Mouse (Mus musculus) ES-E14 (cell line): ENCODE results near the gene Igsf8. TPM values are rescaled to one million over a fixed set of nuclear protein-coding genes. Genes with fewer than 3 reads are reported as not detected.

ENCODE experiments used
- DNase-seq: peaks from one replicate; pipeline ENCODE4 v3.0.0-alpha.2; 2013; ENCODE audit warnings: low read depth, low spot score
- H3K27ac ChIP-seq: 2 replicates; pipeline ENCODE4 v1.5.1; 2012; ENCODE audit warnings: low read depth, mild to moderate bottlenecking, low read length, moderate library complexity, mixed read lengths; ENCODE audit not compliant: poor library complexity, insufficient read depth, severe bottlenecking
- H3K36me3 ChIP-seq: 2 replicates; pipeline ENCODE4 v1.6.1; 2012; ENCODE audit warnings: mild to moderate bottlenecking, low read length, moderate library complexity, mixed read lengths; ENCODE audit not compliant: control insufficient read depth, poor library complexity, insufficient read depth, severe bottlenecking
- H3K4me1 ChIP-seq, 2 experiments: fragments of 150-350 bp in 1 of 2; sonication (generic) in 1 of 2; 2 replicates each; pipeline ENCODE4 v1.6.1; 2012; ENCODE audit warnings: low read length in 2 of 2, mild to moderate bottlenecking in 1 of 2, mixed read lengths in 1 of 2; ENCODE audit not compliant: control insufficient read depth in 2 of 2, insufficient read depth in 2 of 2, poor library complexity in 1 of 2
- H3K4me3 ChIP-seq, 2 experiments: fragments of 150-350 bp in 1 of 2; sonication (generic) in 1 of 2; 2 replicates each; pipeline ENCODE4 v1.5.1; 2012; ENCODE audit warnings: low read length in 2 of 2, low read depth in 1 of 2, mild to moderate bottlenecking in 1 of 2, mixed read lengths in 1 of 2; ENCODE audit not compliant: insufficient read depth in 1 of 2, poor library complexity in 1 of 2, severe bottlenecking in 1 of 2
- H3K9ac ChIP-seq: 2 replicates; pipeline ENCODE4 v1.6.1; 2012; ENCODE audit warnings: low read depth, mild to moderate bottlenecking, low read length, mixed read lengths; ENCODE audit not compliant: poor library complexity, insufficient read depth, severe bottlenecking
- H3K9me3 ChIP-seq: fragments of 150-350 bp; sonication (generic); 2 replicates; pipeline ENCODE4 v1.6.1; 2012; ENCODE audit warnings: low read depth, mild to moderate bottlenecking, low read length; ENCODE audit not compliant: control insufficient read depth, insufficient read depth
- CHD2 ChIP-seq: IDR thresholded peaks from 2 replicates; pipeline ENCODE4 v1.6.1; 2014; ENCODE audit warnings: mild to moderate bottlenecking, low read depth, low read length, inconsistent platforms
- HCFC1 ChIP-seq: IDR thresholded peaks from 2 replicates; pipeline ENCODE4 v1.6.1; 2012; ENCODE audit warnings: low read length, inconsistent platforms, borderline replicate concordance; ENCODE audit not compliant: insufficient read depth
- MAFK ChIP-seq: IDR thresholded peaks from 2 replicates; pipeline ENCODE4 v1.6.1; 2014; ENCODE audit warnings: mild to moderate bottlenecking, low read depth, low read length, inconsistent platforms; ENCODE audit not compliant: insufficient read depth
- ZC3H11A ChIP-seq: IDR thresholded peaks from 2 replicates; pipeline ENCODE4 v1.6.1; 2012; ENCODE audit warnings: low read depth, mild to moderate bottlenecking, inconsistent platforms, low read length, borderline replicate concordance
- ZNF384 ChIP-seq: IDR thresholded peaks from 2 replicates; pipeline ENCODE4 v1.6.1; 2012; ENCODE audit warnings: low read depth, low read length, inconsistent platforms
- in situ Hi-C, 2 experiments: fragments of 600-800 bp; cut with MboI; formaldehyde crosslinking; loops; one replicate each; pipeline ENCODE4 v1.15.1; 2025; ENCODE audit warnings: low sequenced_read_pairs in 2 of 2, inconsistent platforms in 1 of 2; ENCODE audit not compliant: unreplicated experiment in 2 of 2
- total RNA-seq: library from RNA; depleted of rRNA; stranded (reverse); fragments of 300-350 nt; gene quantifications from 2 replicates; pipeline ENCODE4 v1.2.3, GENCODE M21; 2012

Gene Igsf8
- total RNA-seq, 1 experiment: 43.5 TPM

DNA sequence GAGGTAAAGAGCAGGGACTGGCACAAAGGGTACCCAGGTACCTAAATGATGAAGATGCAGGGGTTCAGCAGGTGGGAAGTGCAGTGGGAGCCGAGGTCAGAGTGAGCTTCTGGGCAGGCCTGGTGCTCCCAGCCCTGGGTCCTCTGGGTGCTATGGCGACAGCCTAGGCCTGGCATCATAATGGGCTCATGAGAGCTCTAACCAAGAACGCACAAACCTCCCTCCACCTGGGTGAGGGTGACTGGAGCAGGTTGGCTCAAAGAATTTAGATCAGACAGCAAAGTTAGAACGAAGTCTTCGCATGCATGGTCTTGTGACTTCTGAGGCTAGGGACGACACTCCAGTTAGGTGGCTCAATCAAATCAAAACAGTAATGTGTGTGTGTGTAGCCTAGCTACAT is 3.1 kb upstream of the Igsf8 start, which contains the start of gene Atp1a4:
Atp1a4 (minus strand) TSS at position 101 of the 400 bp plus-strand sequence.
- DNase-seq: no peak
- Histone ChIP-seq H3K9ac (no peak within 1 kb of the TSS), H3K4me3 (no peak within 1 kb of the TSS), H3K4me1 (peaks cover 4% of the 10 kb centered on the region in 2 experiments; a peak in 2 of 4 replicates), H3K36me3 (no peaks in the 10 kb centered on the region), H3K9me3 (no peaks in the 10 kb centered on the region), H3K27ac (no peak within 1 kb of the TSS)
- in situ Hi-C loops: no loop called here
- TF ChIP-seq ZNF384 (no peak), ZC3H11A (no peak), MAFK (no peak), CHD2 (no peak), HCFC1 (no peak)

- no peak for DNase-seq
- Histone ChIP-seq H3K27ac (no peak overlapping the region), H3K36me3 (no peaks in the 10 kb centered on the region), H3K9me3 (no peaks in the 10 kb centered on the region), H3K4me1 (peaks cover 0 to 4% of the 10 kb centered on the region in 2 experiments; a peak in 1 of 4 replicates), H3K4me3 (no peak overlapping the region), H3K9ac (no peak overlapping the region)
- in situ Hi-C loops: no loop called here
- no peak for TF ChIP-seq ZC3H11A
- no peak for TF ChIP-seq MAFK
- no peak for TF ChIP-seq ZNF384
- TF ChIP-seq CHD2: no peak
- TF ChIP-seq HCFC1: no peak
Measured at GRCm38 (mm10) chr1:172271208-172271607, 9.8 kb downstream of the Igsf8 start.

DNA sequence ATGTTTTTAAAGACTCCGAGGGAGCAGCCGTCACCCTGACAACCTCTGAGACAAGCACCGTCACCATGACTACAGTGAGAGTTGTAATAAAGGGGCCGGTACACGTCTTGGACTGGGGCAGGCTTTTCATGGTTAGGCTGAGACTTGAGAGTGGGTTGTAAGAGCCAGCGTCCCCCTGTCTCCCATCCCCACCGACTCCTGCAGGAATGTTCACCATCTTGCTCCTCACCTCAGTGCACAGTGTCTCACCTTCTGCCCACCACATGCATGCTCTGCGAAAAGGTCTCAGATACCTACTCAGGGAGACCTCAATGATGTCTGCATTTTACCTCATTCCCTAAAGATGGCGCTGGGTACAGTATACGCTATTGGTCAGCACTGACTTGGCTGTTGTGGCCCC is 10.3 kb downstream of the Igsf8 start:
- H3K9ac ChIP-seq: no peak overlapping the region
- peaks cover 0 to 4% of the 10 kb centered on the region in 2 experiments; a peak in 1 of 4 replicates for H3K4me1 ChIP-seq
- no peak overlapping the region for H3K27ac ChIP-seq
- in situ Hi-C loops: no loop called here
- DNase-seq: no peak
- H3K9me3 ChIP-seq: no peaks in the 10 kb centered on the region
- H3K36me3 ChIP-seq: no peaks in the 10 kb centered on the region
- no peak overlapping the region for H3K4me3 ChIP-seq
- TF ChIP-seq HCFC1: no peak
- TF ChIP-seq ZC3H11A: no peak
- TF ChIP-seq CHD2: no peak
- no peak for TF ChIP-seq ZNF384

- peaks cover 0 to 4% of the 10 kb centered on the region in 2 experiments; a peak in 1 of 4 replicates for H3K4me1 ChIP-seq
- no peaks in the 10 kb centered on the region for H3K9me3 ChIP-seq
- no peak overlapping the region for H3K9ac ChIP-seq
- DNase-seq: no peak
- no peak overlapping the region for H3K27ac ChIP-seq
- no peak for TF ChIP-seq ZC3H11A
- no peak for TF ChIP-seq MAFK
- no peak for TF ChIP-seq CHD2
- TF ChIP-seq HCFC1: no peak
- TF ChIP-seq ZNF384: no peak
- in situ Hi-C loops: no loop called here
- H3K36me3 ChIP-seq: no peaks in the 10 kb centered on the region
- H3K4me3 ChIP-seq: no peak overlapping the region
Measured at GRCm38 (mm10) chr1:172273386-172273785, 11.9 kb downstream of the Igsf8 start.

- DNase-seq: no peak
- Histone ChIP-seq H3K4me1 (peaks cover 0 to 4% of the 10 kb centered on the region in 2 experiments; a peak in 1 of 4 replicates), H3K4me3 (no peak overlapping the region), H3K9ac (no peak overlapping the region), H3K27ac (no peak overlapping the region), H3K36me3 (no peaks in the 10 kb centered on the region), H3K9me3 (no peaks in the 10 kb centered on the region)
- in situ Hi-C loops: no loop called here
- no peak for TF ChIP-seq ZC3H11A
- no peak for TF ChIP-seq ZNF384
- TF ChIP-seq HCFC1: no peak
- no peak for TF ChIP-seq MAFK
Measured at GRCm38 (mm10) chr1:172274116-172274515, 12.7 kb downstream of the Igsf8 start.
